Mouse (Mus musculus): ENCODE data around the gene Rictor.

DNA sequence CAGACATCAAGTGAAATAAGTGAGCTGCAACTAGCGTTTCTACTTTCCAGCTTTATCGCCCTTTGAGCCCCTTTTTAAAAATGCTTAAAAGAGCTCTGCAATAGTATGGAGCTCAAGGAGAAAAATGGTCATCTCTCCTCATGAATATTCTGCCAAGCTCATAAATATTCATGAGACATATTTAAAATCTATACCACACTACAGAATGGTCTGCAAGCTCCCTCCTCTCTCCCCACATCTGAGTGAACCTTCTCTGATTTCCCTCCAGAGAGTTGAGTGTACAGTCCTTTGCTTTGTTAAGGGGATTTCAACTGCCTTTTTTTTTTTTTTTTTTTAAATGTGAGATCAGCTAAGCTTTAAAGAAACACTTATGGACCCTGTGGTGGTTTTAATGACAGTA lies 29.7 kb upstream of the Rictor start:
- TF ChIP-seq CTCF (IDR thresholded peaks at IDR 0.05; ENCODE audit: borderline replicate concordance, control insufficient read depth, extremely low read depth, insufficient read depth, low read length, poor library complexity): no peak
- TF ChIP-seq POLR2A (IDR thresholded peaks at IDR 0.05; ENCODE audit: control insufficient read depth, extremely low read depth, insufficient read depth, low read length, poor library complexity): no peak

All from thymus, adult 2 months (tissue).